Mouse (Mus musculus): ENCODE data around the gene Ecpas.

Ecpas gene

GRCm38 (mm10) chr4:58912629-58913335, at the start of gene Ecpas:
Gene Ecpas (minus strand): TSS chr4:58912749.
- DNase-seq (ENCODE audit: low spot score in 2 of 2), result peak; percentile 63 to 71

GRCm38 (mm10) chr4:58961719-58962118, 49.2 kb upstream of the Ecpas start:
- DNase-seq (ENCODE audit: low spot score in 2 of 2), result no peak

- DNase-seq (ENCODE audit: low spot score in 2 of 2), result no peak
Measured at GRCm38 (mm10) chr4:58952630-58953029, 40.1 kb upstream of the Ecpas start.

- DNase-seq (ENCODE audit: low spot score in 2 of 2), result no peak
Measured at GRCm38 (mm10) chr4:58948391-58948790, 35.8 kb upstream of the Ecpas start.

- no peak for DNase-seq (ENCODE audit: low spot score in 2 of 2)
Measured at GRCm38 (mm10) chr4:58944695-58945094, 32.1 kb upstream of the Ecpas start.

GRCm38 (mm10) chr4:58944206-58944553, 31.6 kb upstream of the Ecpas start:
- DNase-seq (ENCODE audit: low spot score in 2 of 2), result no peak

GRCm38 (mm10) chr4:58943420-58944205, 31.1 kb upstream of the Ecpas start, which contains the start of gene Zkscan16:
Gene Zkscan16 (plus strand): TSS chr4:58943628.
- peak; percentile 43 to 55 for DNase-seq (ENCODE audit: low spot score in 2 of 2)

GRCm38 (mm10) chr4:58942942-58943341, 30.4 kb upstream of the Ecpas start:
- no peak for DNase-seq (ENCODE audit: low spot score in 2 of 2)

GRCm38 (mm10) chr4:58941638-58942037, 29.1 kb upstream of the Ecpas start:
- DNase-seq (ENCODE audit: low spot score in 2 of 2), result no peak

- no peak for DNase-seq (ENCODE audit: low spot score in 2 of 2)
Measured at GRCm38 (mm10) chr4:58935846-58936245, 23.3 kb upstream of the Ecpas start.

GRCm38 (mm10) chr4:58934746-58935476, 22.4 kb upstream of the Ecpas start:
- DNase-seq (ENCODE audit: low spot score in 2 of 2), result peak; percentile 10 to 49

GRCm38 (mm10) chr4:58934308-58934707, 21.8 kb upstream of the Ecpas start:
- no peak for DNase-seq (ENCODE audit: low spot score in 2 of 2)

GRCm38 (mm10) chr4:58932541-58932940, 20.0 kb upstream of the Ecpas start:
- DNase-seq (ENCODE audit: low spot score in 2 of 2), result no peak

GRCm38 (mm10) chr4:58927661-58928060, 15.1 kb upstream of the Ecpas start:
- no peak for DNase-seq (ENCODE audit: low spot score in 2 of 2)

GRCm38 (mm10) chr4:58926120-58926519, 13.6 kb upstream of the Ecpas start:
- no peak for DNase-seq (ENCODE audit: low spot score in 2 of 2)

- no peak for DNase-seq (ENCODE audit: low spot score in 2 of 2)
Measured at GRCm38 (mm10) chr4:58925664-58926063, 13.1 kb upstream of the Ecpas start.

GRCm38 (mm10) chr4:58923933-58924332, 11.4 kb upstream of the Ecpas start:
- no peak for DNase-seq (ENCODE audit: low spot score in 2 of 2)

- DNase-seq (ENCODE audit: low spot score in 2 of 2), result no peak
Measured at GRCm38 (mm10) chr4:58915081-58915826, 2.7 kb upstream of the Ecpas start.

GRCm38 (mm10) chr4:58913336-58914026, 932 bp upstream of the Ecpas start:
- no peak for DNase-seq (ENCODE audit: low spot score in 2 of 2)

GRCm38 (mm10) chr4:58911831-58912628, 519 bp downstream of the Ecpas start:
- peak; percentile 40 to 53 for DNase-seq (ENCODE audit: low spot score in 2 of 2)
